Mouse (Mus musculus) CH12.LX (cell line): ENCODE data around the gene Gsx2. TPM values are rescaled to one million over a fixed set of nuclear protein-coding genes. Genes with fewer than 3 reads are reported as not detected.

ENCODE experiments used
- DNase-seq: peaks from one replicate; pipeline ENCODE4 v3.0.0-alpha.2; 2013; ENCODE audit errors: extremely low read depth
- H3K27ac ChIP-seq: 2 replicates; pipeline ENCODE4 v1.5.1; 2012; ENCODE audit warnings: low read depth, mild to moderate bottlenecking, control low read depth, moderate library complexity; ENCODE audit not compliant: insufficient read depth
- H3K27me3 ChIP-seq: replicated peaks from 2 replicates; pipeline ENCODE3; 2012; ENCODE audit warnings: inconsistent platforms
- H3K36me3 ChIP-seq, 2 experiments: replicated peaks in 1 of 2; 2 replicates each; pipeline versions ENCODE3 to v1.6.1; 2012; ENCODE audit warnings: inconsistent platforms in 1 of 2, low read length in 1 of 2, mild to moderate bottlenecking in 1 of 2, mixed read lengths in 1 of 2, moderate library complexity in 1 of 2; ENCODE audit not compliant: control insufficient read depth in 1 of 2, insufficient read depth in 1 of 2
- H3K4me1 ChIP-seq, 2 experiments: 2 replicates each; pipeline ENCODE4 v1.6.1; 2012; ENCODE audit warnings: inconsistent platforms in 1 of 2, moderate library complexity in 1 of 2; ENCODE audit not compliant: insufficient read depth in 2 of 2, control insufficient read depth in 1 of 2
- H3K4me2 ChIP-seq: 2 replicates; pipeline ENCODE4 v1.6.1; 2012; ENCODE audit warnings: low read depth, mild to moderate bottlenecking, control low read depth; ENCODE audit not compliant: poor library complexity, insufficient read depth, severe bottlenecking
- H3K4me3 ChIP-seq, 3 experiments: fragments of 150-350 bp in 1 of 3; sonication (generic) in 1 of 3; replicated peaks in 1 of 3; 2 replicates each; pipeline versions ENCODE3 to v1.5.1; 2011 to 2012; ENCODE audit warnings: low read depth in 2 of 3, low read length in 2 of 3, mild to moderate bottlenecking in 2 of 3, moderate library complexity in 2 of 3, control low read depth in 1 of 3, improper control_type of control experiment in 1 of 3, inconsistent platforms in 1 of 3, mixed read lengths in 1 of 3; ENCODE audit not compliant: poor library complexity in 1 of 3
- H3K79me2 ChIP-seq: replicated peaks from 2 replicates; pipeline ENCODE4 v1.6.1; 2012; ENCODE audit warnings: mild to moderate bottlenecking, moderate library complexity; ENCODE audit not compliant: control insufficient read depth, poor library complexity, insufficient read depth, severe bottlenecking; ENCODE audit errors: extremely low read depth
- H3K9ac ChIP-seq: 2 replicates; pipeline ENCODE4 v1.6.1; 2012; ENCODE audit warnings: low read depth, mild to moderate bottlenecking, control low read depth, moderate library complexity; ENCODE audit not compliant: insufficient read depth
- H3K9me3 ChIP-seq: replicated peaks from 2 replicates; pipeline ENCODE3; 2012; ENCODE audit warnings: low read length, inconsistent platforms, mixed read lengths
- BHLHE40 ChIP-seq: IDR thresholded peaks from 2 replicates; pipeline ENCODE4 v1.6.1; 2011; ENCODE audit warnings: mild to moderate bottlenecking, low read depth, low read length, improper control_type of control experiment
- CHD1 ChIP-seq: IDR thresholded peaks from 2 replicates; pipeline ENCODE4 v1.6.1; 2012; ENCODE audit warnings: low read depth, low read length, improper control_type of control experiment, inconsistent platforms
- CTCF ChIP-seq, 2 experiments: IDR thresholded peaks in 1 of 2; conservative IDR thresholded peaks in 1 of 2; 2 replicates each; pipeline ENCODE4 v1.5.1; 2011 to 2012; ENCODE audit warnings: low read depth in 2 of 2, low read length in 2 of 2, improper control_type of control experiment in 1 of 2, inconsistent platforms in 1 of 2, mild to moderate bottlenecking in 1 of 2, moderate library complexity in 1 of 2
- E2F4 ChIP-seq: IDR thresholded peaks from 2 replicates; pipeline ENCODE4 v1.6.1; 2011; ENCODE audit warnings: low read depth, low read length, improper control_type of control experiment; ENCODE audit not compliant: insufficient replicate concordance
- ELF1 ChIP-seq: IDR thresholded peaks from 2 replicates; pipeline ENCODE4 v1.6.1; 2014; ENCODE audit warnings: low read depth, mild to moderate bottlenecking, inconsistent platforms, low read length, improper control_type of control experiment
- EP300 ChIP-seq: IDR thresholded peaks from 2 replicates; pipeline ENCODE4 v1.6.1; 2011; ENCODE audit warnings: low read length, improper control_type of control experiment
- HCFC1 ChIP-seq: IDR thresholded peaks from 2 replicates; pipeline ENCODE4 v1.6.1; 2012; ENCODE audit warnings: low read depth, mild to moderate bottlenecking, inconsistent platforms, low read length, improper control_type of control experiment
- IRF4 ChIP-seq: IDR thresholded peaks from 2 replicates; pipeline ENCODE4 v1.6.1; 2014; ENCODE audit warnings: low read depth, mild to moderate bottlenecking, inconsistent platforms, low read length, improper control_type of control experiment
- JUN ChIP-seq: IDR thresholded peaks from 2 replicates; pipeline ENCODE4 v1.6.1; 2011; ENCODE audit warnings: low read depth, mild to moderate bottlenecking, low read length, improper control_type of control experiment, moderate library complexity; ENCODE audit not compliant: insufficient read depth
- JUND ChIP-seq: conservative IDR thresholded peaks from 2 replicates; pipeline ENCODE4 v1.6.1; 2011; ENCODE audit warnings: low read depth, low read length, improper control_type of control experiment
- MAFK ChIP-seq: IDR thresholded peaks from 2 replicates; pipeline ENCODE4 v1.6.1; 2011; ENCODE audit warnings: low read length, improper control_type of control experiment; ENCODE audit not compliant: insufficient replicate concordance
- MAZ ChIP-seq: IDR thresholded peaks from 2 replicates; pipeline ENCODE4 v1.6.1; 2012; ENCODE audit warnings: low read depth, mild to moderate bottlenecking, inconsistent platforms, low read length, improper control_type of control experiment, moderate library complexity
- MEF2A ChIP-seq: IDR thresholded peaks from 2 replicates; pipeline ENCODE4 v1.6.1; 2014; ENCODE audit warnings: low read depth, mild to moderate bottlenecking, inconsistent platforms, low read length, improper control_type of control experiment, borderline replicate concordance
- MXI1 ChIP-seq: IDR thresholded peaks from 2 replicates; pipeline ENCODE4 v1.6.1; 2011; ENCODE audit warnings: mild to moderate bottlenecking, low read depth, low read length, improper control_type of control experiment
- MYC ChIP-seq: IDR thresholded peaks from 2 replicates; pipeline ENCODE4 v1.6.1; 2011; ENCODE audit warnings: low read depth, mild to moderate bottlenecking, improper control_type of control experiment, low read length
- NELFE ChIP-seq: IDR thresholded peaks from 2 replicates; pipeline ENCODE4 v1.6.1; 2011; ENCODE audit warnings: low read depth, low read length, improper control_type of control experiment
- NRF1 ChIP-seq: IDR thresholded peaks from 2 replicates; pipeline ENCODE4 v1.6.1; 2014; ENCODE audit warnings: low read depth, mild to moderate bottlenecking, inconsistent platforms, low read length, improper control_type of control experiment, moderate library complexity
- PAX5 ChIP-seq: IDR thresholded peaks from 2 replicates; pipeline ENCODE4 v1.6.1; 2012; ENCODE audit warnings: low read length, inconsistent platforms, mixed read lengths
- POLR2A ChIP-seq: IDR thresholded peaks from 2 replicates; pipeline ENCODE4 v1.6.1; 2011; ENCODE audit warnings: low read depth, mild to moderate bottlenecking, improper control_type of control experiment, low read length
- RAD21 ChIP-seq: IDR thresholded peaks from 2 replicates; pipeline ENCODE4 v1.6.1; 2011; ENCODE audit warnings: low read depth, mild to moderate bottlenecking, low read length, improper control_type of control experiment, moderate library complexity
- RCOR1 ChIP-seq: conservative IDR thresholded peaks from 2 replicates; pipeline ENCODE4 v1.6.1; 2012; ENCODE audit warnings: low read depth, mild to moderate bottlenecking, inconsistent platforms, low read length, improper control_type of control experiment
- SIN3A ChIP-seq: IDR thresholded peaks from 2 replicates; pipeline ENCODE4 v1.6.1; 2012; ENCODE audit warnings: low read length, improper control_type of control experiment, inconsistent platforms
- SMC3 ChIP-seq: IDR thresholded peaks from 2 replicates; pipeline ENCODE4 v1.6.1; 2011; ENCODE audit warnings: low read depth, low read length, improper control_type of control experiment
- TBP ChIP-seq: conservative IDR thresholded peaks from 2 replicates; pipeline ENCODE4 v1.6.1; 2011; ENCODE audit warnings: low read depth, low read length, improper control_type of control experiment
- TCF12 ChIP-seq: IDR thresholded peaks from 2 replicates; pipeline ENCODE4 v1.6.1; 2014; ENCODE audit warnings: low read depth, mild to moderate bottlenecking, inconsistent platforms, low read length, improper control_type of control experiment
- UBTF ChIP-seq: IDR thresholded peaks from 2 replicates; pipeline ENCODE4 v1.6.1; 2012; ENCODE audit warnings: low read depth, mild to moderate bottlenecking, inconsistent platforms, low read length, improper control_type of control experiment, moderate library complexity
- USF1 ChIP-seq: IDR thresholded peaks from 2 replicates; pipeline ENCODE4 v1.6.1; 2014; ENCODE audit warnings: low read depth, mild to moderate bottlenecking, inconsistent platforms, low read length, improper control_type of control experiment
- USF2 ChIP-seq: conservative IDR thresholded peaks from 2 replicates; pipeline ENCODE4 v1.6.1; 2011; ENCODE audit warnings: low read depth, low read length, improper control_type of control experiment
- ZC3H11A ChIP-seq: IDR thresholded peaks from 2 replicates; pipeline ENCODE4 v1.6.1; 2012; ENCODE audit warnings: low read depth, mild to moderate bottlenecking, inconsistent platforms, low read length, improper control_type of control experiment
- ZKSCAN1 ChIP-seq: IDR thresholded peaks from 2 replicates; pipeline ENCODE4 v1.6.1; 2012; ENCODE audit warnings: low read depth, inconsistent platforms, low read length, improper control_type of control experiment, borderline replicate concordance
- ZMIZ1 ChIP-seq: IDR thresholded peaks from 2 replicates; pipeline ENCODE4 v1.6.1; 2012; ENCODE audit warnings: low read depth, mild to moderate bottlenecking, inconsistent platforms, low read length, improper control_type of control experiment
- dilution Hi-C: fragments of 300-500 bp; cut with MboI; formaldehyde crosslinking; loops from 2 replicates; pipeline ENCODE4 v1.14.3; 2020; ENCODE audit warnings: low sequenced_read_pairs; ENCODE audit not compliant: extremely low pct_unique_long_range_greater_than_20kb, extremely low pct_ligation_motif_present
- in situ Hi-C: fragments of 300-500 bp; cut with MboI; formaldehyde crosslinking; loops from 3 replicates; pipeline ENCODE4 v1.14.3; 2019; ENCODE audit warnings: low sequenced_read_pairs, low pct_ligation_motif_present, low pct_unique_long_range_greater_than_20kb, mixed read lengths
- polyA plus RNA-seq: library from polyadenylated mRNA; unstranded; fragments of >175 nt; gene quantifications from 2 replicates; pipeline ENCODE4 v1.2.1, GENCODE M21; 2012; ENCODE audit warnings: low read depth; ENCODE audit not compliant: insufficient read length
- total RNA-seq, 2 experiments: library from RNA; depleted of rRNA; stranded (reverse); fragments of 300-350 nt in 1 of 2; fragments of >200 nt in 1 of 2; gene quantifications; 2 replicates each; pipeline ENCODE4 v1.2.3; 2012 to 2014

Gsx2 gene
- total and polyA plus RNA-seq, 3 experiments = not detected

GRCm38 (mm10) chr5:75079564-75079963, 4.2 kb downstream of the Gsx2 start:
- H3K9ac ChIP-seq = no peak overlapping the region
- H3K36me3 ChIP-seq = no peaks in the 10 kb centered on the region
- no peaks in the 10 kb centered on the region for H3K27me3 ChIP-seq
- peaks cover 4 to 16% of the 10 kb centered on the region in 2 experiments; a peak in 3 of 4 replicates for H3K4me1 ChIP-seq
- dilution Hi-C loops (no loop called here), in situ Hi-C loops (no loop called here)
- TF ChIP-seq JUND (no peak), JUN (no peak), CHD1 (no peak), ZC3H11A (no peak), UBTF (no peak), EP300 (no peak), HCFC1 (no peak), MAFK (no peak), POLR2A (no peak), ELF1 (no peak), PAX5 (no peak), RAD21 (peak; percentile 25), RCOR1 (no peak), ZKSCAN1 (no peak), USF1 (peak; percentile 34), IRF4 (no peak), MYC (no peak), BHLHE40 (peak; percentile 74), USF2 (0 out of 2 replicates have a peak, but pooled peaks have one; percentile 23), CTCF (conservative IDR thresholded peaks at IDR 0.05 in 1 of 2, IDR thresholded peaks at IDR 0.05 in 1 of 2; ENCODE audit: low read depth in 2 of 2, low read length in 2 of 2) (peak in 1 of 2 experiments; percentile 17; a peak in 1 of 4 replicates), ZMIZ1 (no peak), SMC3 (peak; percentile 4; the same call in 1 of the 2 replicates), NELFE (no peak), NRF1 (no peak), TCF12 (no peak), MEF2A (no peak), MXI1 (no peak), MAZ (no peak), SIN3A (no peak), TBP (no peak), E2F4 (no peak)
- no peaks in the 10 kb centered on the region for H3K79me2 ChIP-seq
- peak; percentile 17 for DNase-seq
- H3K4me2 ChIP-seq = no peak overlapping the region
- H3K9me3 ChIP-seq = peaks cover 3% of the 10 kb centered on the region
- no peak overlapping the region for H3K4me3 ChIP-seq
- H3K27ac ChIP-seq = no peak overlapping the region
